Mouse (Mus musculus): ENCODE results near the gene Sesn2. TPM values are rescaled to one million over a fixed set of nuclear protein-coding genes. Genes with fewer than 3 reads are reported as not detected.
"Not testable (repeated sequence)": the region's sequence is repeated elsewhere in the genome, so short reads cannot be mapped to it uniquely, and the experiment has no call there.

The Sesn2 gene
- polyA plus RNA-seq, 1 experiment from 2014 or later = 10.2 TPM

GRCm38 (mm10) chr4:132491057-132491456, 19.2 kb downstream of the Sesn2 start:
- no peak overlapping the region for H3K27ac ChIP-seq
- 0 out of 2 replicates have a peak, but pooled peaks cover 2% of the 10 kb centered on the region for H3K36me3 ChIP-seq
- no peak for ATAC-seq (ENCODE audit: low FRiP score, low read depth)
- H3K9ac ChIP-seq = no peak overlapping the region
- H3K4me1 ChIP-seq = peaks cover 12% of the 10 kb centered on the region
- H3K9me3 ChIP-seq = no peaks in the 10 kb centered on the region
- 93% methylated on average over 8 of the region's 8 CpGs for WGBS
- no peak overlapping the region for H3K4me2 ChIP-seq (replicated peaks)
- H3K4me3 ChIP-seq = no peak overlapping the region
- no peaks in the 10 kb centered on the region for H3K27me3 ChIP-seq (replicated peaks)

- Histone ChIP-seq H3K9me3 (no peaks in the 10 kb centered on the region), H3K4me3 (no peak overlapping the region), H3K4me1 (peaks cover 12% of the 10 kb centered on the region), H3K4me2 (replicated peaks) (no peak overlapping the region), H3K27ac (no peak overlapping the region), H3K9ac (no peak overlapping the region), H3K36me3 (0 out of 2 replicates have a peak, but pooled peaks cover 2% of the 10 kb centered on the region), H3K27me3 (replicated peaks) (no peaks in the 10 kb centered on the region)
- no peak for ATAC-seq (ENCODE audit: low FRiP score, low read depth)
- 93% methylated on average over 15 of the region's 15 CpGs for WGBS
Measured at GRCm38 (mm10) chr4:132490273-132491010, 19.9 kb downstream of the Sesn2 start.

GRCm38 (mm10) chr4:132488976-132489375, 21.3 kb downstream of the Sesn2 start:
- peaks cover 12% of the 10 kb centered on the region for H3K4me1 ChIP-seq
- no peak overlapping the region for H3K4me3 ChIP-seq
- ATAC-seq (ENCODE audit: low FRiP score, low read depth) = no peak
- 82% methylated on average over 6 of the region's 6 CpGs for WGBS
- H3K9me3 ChIP-seq = no peaks in the 10 kb centered on the region
- H3K27me3 ChIP-seq (replicated peaks) = no peaks in the 10 kb centered on the region
- H3K36me3 ChIP-seq = no peaks in the 10 kb centered on the region
- no peak overlapping the region for H3K4me2 ChIP-seq (replicated peaks)
- H3K9ac ChIP-seq = no peak overlapping the region
- H3K27ac ChIP-seq = no peak overlapping the region

- H3K9ac ChIP-seq = no peak overlapping the region
- WGBS = 94% methylated on average over 3 of the region's 3 CpGs
- H3K27ac ChIP-seq = no peak overlapping the region
Measured at GRCm38 (mm10) chr4:132488521-132488920, 21.8 kb downstream of the Sesn2 start.

GRCm38 (mm10) chr4:132484820-132485219, 25.5 kb downstream of the Sesn2 start:
- Histone ChIP-seq H3K36me3 (no peaks in the 10 kb centered on the region), H3K27me3 (replicated peaks) (no peaks in the 10 kb centered on the region), H3K9me3 (no peaks in the 10 kb centered on the region), H3K9ac (no peak overlapping the region), H3K27ac (no peak overlapping the region), H3K4me3 (no peak overlapping the region), H3K4me1 (no peaks in the 10 kb centered on the region), H3K4me2 (replicated peaks) (no peak overlapping the region)
- 81% methylated on average over 5 of the region's 5 CpGs for WGBS
- ATAC-seq (ENCODE audit: low FRiP score, low read depth) = no peak

More at GRCm38 (mm10) chr4:132488521-132488920, 21.8 kb downstream of the Sesn2 start:
- H3K4me2 ChIP-seq (replicated peaks) = no peak overlapping the region
- peaks cover 12% of the 10 kb centered on the region for H3K4me1 ChIP-seq
- no peak for ATAC-seq (ENCODE audit: low FRiP score, low read depth)
- no peaks in the 10 kb centered on the region for H3K27me3 ChIP-seq (replicated peaks)
- no peaks in the 10 kb centered on the region for H3K9me3 ChIP-seq
- no peak overlapping the region for H3K4me3 ChIP-seq
- no peaks in the 10 kb centered on the region for H3K36me3 ChIP-seq

GRCm38 (mm10) chr4:132484231-132484630, 26.1 kb downstream of the Sesn2 start:
- no peaks in the 10 kb centered on the region for H3K36me3 ChIP-seq
- WGBS = 81% methylated on average over 4 of the region's 4 CpGs
- ATAC-seq (ENCODE audit: low FRiP score, low read depth) = no peak

GRCm38 (mm10) chr4:132482956-132483608, 27.2 kb downstream of the Sesn2 start:
- Histone ChIP-seq H3K27ac (no peak overlapping the region), H3K4me2 (replicated peaks) (no peak overlapping the region), H3K9ac (no peak overlapping the region), H3K4me3 (no peak overlapping the region), H3K27me3 (replicated peaks) (no peaks in the 10 kb centered on the region), H3K9me3 (no peaks in the 10 kb centered on the region), H3K4me1 (no peaks in the 10 kb centered on the region), H3K36me3 (no peaks in the 10 kb centered on the region)
- ATAC-seq (ENCODE audit: low FRiP score, low read depth) = no peak
- WGBS = 79% methylated on average over 13 of the region's 13 CpGs

More at GRCm38 (mm10) chr4:132484231-132484630, 26.1 kb downstream of the Sesn2 start:
- no peak overlapping the region for H3K4me2 ChIP-seq (replicated peaks)
- H3K9ac ChIP-seq = no peak overlapping the region
- H3K27me3 ChIP-seq (replicated peaks) = no peaks in the 10 kb centered on the region
- no peak overlapping the region for H3K27ac ChIP-seq
- H3K4me3 ChIP-seq = no peak overlapping the region
- H3K4me1 ChIP-seq = no peaks in the 10 kb centered on the region
- H3K9me3 ChIP-seq = no peaks in the 10 kb centered on the region

- 84% methylated on average over 3 of the region's 3 CpGs for WGBS
- H3K9me3 ChIP-seq; H3K36me3 ChIP-seq; H3K4me3 ChIP-seq; H3K27ac ChIP-seq; H3K27me3 ChIP-seq (replicated peaks); H3K4me2 ChIP-seq (replicated peaks); H3K9ac ChIP-seq; ATAC-seq (ENCODE audit: low FRiP score, low read depth); H3K4me1 ChIP-seq: not testable (repeated sequence)
Measured at GRCm38 (mm10) chr4:132482104-132482503, 28.2 kb downstream of the Sesn2 start.

GRCm38 (mm10) chr4:132477833-132478232, 32.5 kb downstream of the Sesn2 start:
- Histone ChIP-seq H3K4me2 (replicated peaks) (no peak overlapping the region), H3K36me3 (no peaks in the 10 kb centered on the region), H3K9me3 (no peaks in the 10 kb centered on the region), H3K27ac (no peak overlapping the region), H3K27me3 (replicated peaks) (no peaks in the 10 kb centered on the region), H3K9ac (no peak overlapping the region), H3K4me1 (no peaks in the 10 kb centered on the region), H3K4me3 (no peak overlapping the region)
- no peak for ATAC-seq (ENCODE audit: low FRiP score, low read depth)
- WGBS = 94% methylated on average over 8 of the region's 8 CpGs

GRCm38 (mm10) chr4:132475895-132476878, 34.1 kb downstream of the Sesn2 start:
- Histone ChIP-seq H3K4me2 (replicated peaks) (no peak overlapping the region), H3K27ac (no peak overlapping the region), H3K27me3 (replicated peaks) (no peaks in the 10 kb centered on the region), H3K4me1 (no peaks in the 10 kb centered on the region), H3K36me3 (no peaks in the 10 kb centered on the region), H3K9me3 (no peaks in the 10 kb centered on the region), H3K4me3 (no peak overlapping the region), H3K9ac (no peak overlapping the region)
- 82% methylated on average over 13 of the region's 13 CpGs for WGBS
- no peak for ATAC-seq (ENCODE audit: low FRiP score, low read depth)

- Histone ChIP-seq H3K27me3 (replicated peaks) (no peaks in the 10 kb centered on the region), H3K9me3 (no peaks in the 10 kb centered on the region), H3K9ac (no peak overlapping the region), H3K36me3 (no peaks in the 10 kb centered on the region), H3K4me3 (no peak overlapping the region), H3K4me1 (no peaks in the 10 kb centered on the region), H3K27ac (no peak overlapping the region), H3K4me2 (replicated peaks) (no peak overlapping the region)
- ATAC-seq (ENCODE audit: low FRiP score, low read depth) = no peak
- WGBS = 86% methylated on average over 4 of the region's 4 CpGs
Measured at GRCm38 (mm10) chr4:132474631-132475030, 35.7 kb downstream of the Sesn2 start.

GRCm38 (mm10) chr4:132473411-132473810, 36.9 kb downstream of the Sesn2 start:
- no peak overlapping the region for H3K4me3 ChIP-seq
- no peaks in the 10 kb centered on the region for H3K9me3 ChIP-seq
- 88% methylated on average over 9 of the region's 9 CpGs for WGBS
- H3K9ac ChIP-seq = no peak overlapping the region
- no peak for ATAC-seq (ENCODE audit: low FRiP score, low read depth)
- no peak overlapping the region for H3K27ac ChIP-seq
- no peak overlapping the region for H3K4me2 ChIP-seq (replicated peaks)
- H3K27me3 ChIP-seq (replicated peaks) = no peaks in the 10 kb centered on the region
- no peaks in the 10 kb centered on the region for H3K4me1 ChIP-seq
- no peaks in the 10 kb centered on the region for H3K36me3 ChIP-seq

Measured in neural tube, embryonic 12.5 days (tissue).